Mouse (Mus musculus) ES-E14 (cell line): ENCODE data around the gene Cebpzos.

Experiments used
- CHD2 ChIP-seq: IDR thresholded peaks from 2 replicates; pipeline ENCODE4 v1.6.1; 2014; ENCODE audit warnings: mild to moderate bottlenecking, low read depth, low read length, inconsistent platforms
- HCFC1 ChIP-seq: IDR thresholded peaks from 2 replicates; pipeline ENCODE4 v1.6.1; 2012; ENCODE audit warnings: low read length, inconsistent platforms, borderline replicate concordance; ENCODE audit not compliant: insufficient read depth
- MAFK ChIP-seq: IDR thresholded peaks from 2 replicates; pipeline ENCODE4 v1.6.1; 2014; ENCODE audit warnings: mild to moderate bottlenecking, low read depth, low read length, inconsistent platforms; ENCODE audit not compliant: insufficient read depth
- ZC3H11A ChIP-seq: IDR thresholded peaks from 2 replicates; pipeline ENCODE4 v1.6.1; 2012; ENCODE audit warnings: low read depth, mild to moderate bottlenecking, inconsistent platforms, low read length, borderline replicate concordance
- ZNF384 ChIP-seq: IDR thresholded peaks from 2 replicates; pipeline ENCODE4 v1.6.1; 2012; ENCODE audit warnings: low read depth, low read length, inconsistent platforms

- TF ChIP-seq ZNF384 (no peak), CHD2 (no peak), ZC3H11A (no peak), MAFK (no peak), HCFC1 (no peak)
These were observed 34.9 kb downstream of the Cebpzos start for GRCm38 (mm10) chr17:78951225-78951624.
